Mouse (Mus musculus): ENCODE data around the gene Erp44.
A peak's percentile ranks its signal among the peaks of the same experiment; 100 is the strongest.

The Erp44 gene

DNA sequence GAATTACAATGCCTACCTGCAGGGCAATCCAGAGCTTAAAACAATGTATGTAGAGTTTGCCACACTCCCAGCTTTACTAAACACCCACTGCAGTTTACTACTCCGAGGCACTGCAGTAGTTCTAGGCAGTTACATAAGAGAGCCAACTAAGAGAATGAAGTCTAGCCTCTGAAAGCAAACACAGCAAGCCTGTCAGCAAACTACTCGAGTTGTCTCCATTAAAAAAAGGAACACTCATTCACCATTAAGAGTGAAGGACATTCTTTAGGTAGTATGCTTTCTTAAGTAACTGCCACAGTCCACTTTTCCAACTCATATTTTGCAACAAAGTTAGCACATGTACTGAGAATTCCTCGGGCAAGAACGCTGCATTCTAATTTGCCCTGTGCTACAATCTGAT, 40.3 kb downstream of the Erp44 start:
- DNase-seq (ENCODE audit: low read depth, low spot score): no peak

DNA sequence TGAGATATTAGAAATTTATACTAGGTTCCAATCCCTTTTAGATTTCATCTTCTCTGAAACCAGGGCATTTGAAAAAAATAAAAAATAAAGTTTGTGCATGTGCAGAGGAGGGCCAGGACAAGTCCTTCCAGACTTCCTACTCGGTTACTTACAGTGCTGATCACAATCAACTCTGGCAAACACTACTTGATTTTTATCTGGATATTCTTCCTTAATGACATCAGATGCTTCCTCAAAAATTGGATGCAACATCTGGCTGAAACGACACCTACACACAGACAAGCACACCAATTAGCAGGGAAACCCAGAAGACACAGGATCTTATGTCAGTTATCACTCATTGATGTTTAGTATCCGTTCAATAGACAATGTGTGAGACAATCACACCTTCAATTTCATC, 42.6 kb downstream of the Erp44 start:
- no peak for DNase-seq (ENCODE audit: low read depth, low spot score)

DNA sequence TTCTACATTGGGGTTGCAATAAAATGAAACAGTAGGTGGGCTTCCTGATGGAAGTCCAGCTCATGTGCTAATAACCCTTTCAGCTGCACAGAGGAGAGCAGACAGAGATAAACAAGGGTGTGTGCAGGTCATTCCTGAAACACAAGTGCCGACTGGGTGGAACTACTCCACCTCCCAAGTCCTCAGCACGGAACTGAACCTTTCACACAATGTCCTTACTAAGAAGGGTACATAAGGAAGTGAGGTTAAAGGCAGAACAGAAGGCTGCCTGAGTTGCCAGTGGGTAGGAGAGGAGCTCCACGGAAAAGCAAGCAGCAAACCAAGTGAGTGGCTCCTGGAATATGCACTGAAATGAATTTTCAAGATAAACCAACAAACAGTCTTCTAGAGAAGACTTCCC, 52.6 kb downstream of the Erp44 start:
- DNase-seq (ENCODE audit: low read depth, low spot score): peak; percentile 34

DNA sequence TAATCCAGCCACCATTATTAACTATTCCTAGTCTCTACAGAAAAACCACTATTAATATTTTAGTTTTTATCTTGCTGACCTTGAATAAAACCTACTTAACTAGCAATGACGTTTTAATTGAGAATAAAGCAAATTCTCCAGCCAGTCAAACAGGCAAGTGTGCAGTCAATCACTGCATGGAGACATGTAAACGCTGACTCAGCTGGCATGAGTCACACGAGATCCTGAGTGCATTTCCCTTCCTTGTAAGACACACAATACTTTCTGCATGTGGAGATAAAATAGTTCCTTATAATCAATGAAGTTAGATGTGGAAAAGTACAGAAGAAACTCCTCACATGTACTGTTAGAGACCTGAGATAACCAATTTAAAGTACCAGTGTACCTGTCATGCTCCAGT, 53.8 kb downstream of the Erp44 start:
- DNase-seq (ENCODE audit: low read depth, low spot score): no peak

DNA sequence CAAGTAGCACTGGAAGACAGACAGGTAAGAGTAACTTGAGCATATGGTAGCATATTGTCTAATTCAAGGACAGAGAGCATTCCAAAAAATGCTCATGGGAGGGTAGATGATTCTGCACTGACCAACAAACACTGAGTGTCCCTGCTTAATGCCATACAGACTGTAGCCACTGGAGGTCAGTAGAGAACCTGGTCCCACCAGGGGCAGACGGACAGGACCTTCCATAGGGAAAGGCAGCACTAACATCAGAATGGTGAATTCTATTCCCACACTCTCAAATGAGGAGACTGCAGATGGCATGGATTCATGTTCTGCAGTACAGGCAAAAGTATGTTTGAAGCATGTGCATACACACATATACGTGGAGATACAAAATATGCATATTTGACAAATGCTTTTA, 54.2 kb downstream of the Erp44 start:
- peak; percentile 71 for DNase-seq (ENCODE audit: low read depth, low spot score)

DNA sequence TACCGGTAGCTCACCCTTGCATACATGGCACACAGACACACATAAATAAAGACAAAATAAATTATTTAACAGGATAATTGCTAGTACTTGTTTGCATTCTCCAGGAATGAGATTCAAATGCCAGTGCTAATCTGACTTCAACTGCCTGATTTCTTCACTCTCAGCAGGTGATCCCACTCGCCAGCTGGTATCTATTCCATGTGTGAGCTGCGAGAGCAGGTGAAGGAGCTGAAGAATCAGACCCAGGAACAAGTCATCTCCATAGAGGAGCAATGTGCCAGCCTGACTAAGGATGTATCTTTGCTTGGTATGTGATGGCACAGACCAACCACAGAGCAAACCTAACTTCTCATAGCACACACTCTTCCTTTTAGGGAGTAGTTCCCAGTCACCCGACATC, 75.8 kb downstream of the Erp44 start:
- no peak for DNase-seq (ENCODE audit: low read depth, low spot score)

DNA sequence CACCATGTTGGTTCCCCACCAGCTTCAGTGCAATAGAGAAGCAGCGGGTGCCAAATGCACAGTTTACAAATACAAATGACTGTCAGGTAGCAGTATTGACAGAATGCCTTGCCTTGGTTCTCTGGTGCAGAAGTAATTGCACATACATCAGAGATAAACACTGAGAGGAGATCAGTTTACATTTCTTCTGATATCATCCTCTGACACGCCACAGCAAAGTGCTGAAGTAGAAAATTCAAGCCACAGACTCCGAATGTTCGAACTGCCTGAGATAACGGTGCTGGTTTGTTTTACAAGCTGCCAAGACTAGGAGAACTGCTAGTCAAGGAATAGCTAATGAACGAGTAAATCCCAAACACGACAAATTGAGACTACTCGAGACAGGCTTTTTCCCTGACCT, 80.9 kb downstream of the Erp44 start:
- DNase-seq (ENCODE audit: low read depth, low spot score): no peak

DNA sequence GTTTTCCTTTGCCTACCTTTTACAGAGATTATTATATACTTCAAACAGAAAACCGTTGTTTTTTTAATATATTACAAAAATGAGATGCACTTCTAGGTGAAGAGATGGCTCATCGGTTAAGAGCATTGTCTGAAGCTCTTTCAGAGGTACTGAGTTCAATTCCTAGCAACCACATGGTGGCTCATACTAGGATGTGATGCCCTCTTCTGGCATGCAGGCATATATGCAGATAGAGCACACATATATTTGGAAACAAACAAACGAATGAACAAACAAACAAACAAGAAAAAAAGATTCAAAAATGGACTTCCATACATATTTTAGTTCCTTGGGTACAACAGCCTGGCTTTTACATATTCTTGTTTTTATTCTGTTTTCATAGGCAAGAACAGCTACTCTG, 81.4 kb downstream of the Erp44 start:
- no peak for DNase-seq (ENCODE audit: low read depth, low spot score)

DNA sequence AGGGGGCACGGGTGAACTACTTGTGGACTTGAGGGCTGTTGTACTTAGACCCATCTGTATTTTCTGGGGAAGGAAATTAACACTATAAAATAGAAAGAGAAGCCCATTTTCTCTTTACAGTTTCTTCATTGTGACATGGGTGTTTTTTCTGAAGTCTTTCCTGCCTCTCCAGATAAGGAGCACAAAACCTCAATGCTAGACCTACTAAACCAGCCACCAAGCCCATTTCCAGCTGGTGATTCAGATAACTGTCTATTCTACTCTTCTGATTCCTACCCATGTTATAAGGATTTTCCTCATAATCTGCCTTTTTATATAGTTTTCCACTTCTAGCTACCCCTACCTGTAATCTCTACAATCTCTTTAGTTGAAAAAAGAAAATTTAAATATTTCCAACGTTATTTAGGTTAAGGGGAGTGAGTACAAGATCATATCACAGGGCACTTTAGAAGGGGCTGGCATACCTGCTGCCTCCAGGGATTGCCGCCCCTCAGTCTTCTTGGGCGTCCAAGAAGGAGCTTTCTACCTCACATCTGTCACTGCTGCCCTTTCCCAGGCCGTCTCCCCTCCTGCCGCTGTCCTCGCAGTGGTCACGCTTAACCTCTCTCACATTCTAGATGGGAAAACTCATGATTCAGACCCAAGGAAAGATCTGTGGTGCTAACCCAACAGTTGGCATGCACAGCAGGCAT, 97.1 kb downstream of the Erp44 start:
- no peak for DNase-seq (ENCODE audit: low read depth, low spot score)

DNA sequence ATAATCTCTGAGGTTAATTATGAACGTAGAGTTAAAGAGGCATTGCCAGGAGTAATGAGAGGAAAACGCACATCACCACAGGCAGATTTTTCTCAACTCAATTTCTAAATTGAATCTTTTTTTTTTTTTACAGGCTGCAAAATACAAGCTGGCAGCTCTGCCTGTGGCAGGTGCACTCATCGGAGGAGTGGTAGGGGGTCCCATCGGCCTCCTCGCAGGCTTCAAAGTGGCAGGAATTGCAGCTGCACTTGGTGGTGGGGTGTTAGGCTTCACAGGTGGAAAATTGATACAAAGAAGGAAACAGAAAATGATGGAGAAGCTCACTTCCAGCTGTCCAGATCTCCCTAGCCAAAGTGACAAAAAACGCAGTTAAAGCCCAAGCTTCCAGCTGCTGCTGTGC, 98.0 kb downstream of the Erp44 start:
- no peak for DNase-seq (ENCODE audit: low read depth, low spot score)

DNA sequence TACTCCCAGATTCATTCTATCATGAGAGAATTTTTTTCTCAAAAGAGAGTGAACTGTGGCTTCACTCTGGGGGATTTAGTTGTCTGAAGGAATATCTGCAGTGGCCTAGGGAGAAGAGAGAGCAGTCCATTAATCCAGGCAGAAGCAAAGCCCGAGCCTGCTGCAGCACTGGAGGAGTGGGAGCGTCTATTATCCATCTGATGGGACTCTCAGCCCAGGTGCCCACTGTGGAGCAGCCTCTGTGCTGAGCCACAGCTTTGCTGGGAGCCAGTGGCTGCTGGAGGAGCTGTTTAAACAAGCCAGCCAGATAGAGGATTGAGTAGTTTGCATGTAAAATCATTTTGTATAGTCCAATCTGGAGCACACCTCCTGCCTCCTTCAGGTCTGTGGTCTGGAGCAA, 98.4 kb downstream of the Erp44 start:
- no peak for DNase-seq (ENCODE audit: low read depth, low spot score)

DNA sequence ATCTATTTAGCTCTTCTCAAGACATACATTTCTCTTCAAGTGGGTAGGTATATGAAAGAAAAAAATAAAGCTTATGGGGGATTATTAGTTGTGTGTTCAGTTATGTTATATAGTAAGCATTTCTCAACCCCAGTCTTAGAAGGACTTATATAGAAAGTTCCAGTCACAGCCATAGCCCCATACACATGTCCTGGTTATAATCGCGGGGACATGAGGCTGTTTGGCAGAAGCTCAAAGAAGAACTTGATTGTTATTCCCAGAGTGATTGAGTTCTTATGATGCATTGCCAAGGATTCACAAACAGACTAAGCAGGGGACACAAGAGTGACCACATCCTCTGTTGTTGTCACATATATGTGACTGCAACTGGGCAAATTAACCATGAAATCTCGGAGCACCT, 103.7 kb downstream of the Erp44 start:
- no peak for DNase-seq (ENCODE audit: low read depth, low spot score)

DNA sequence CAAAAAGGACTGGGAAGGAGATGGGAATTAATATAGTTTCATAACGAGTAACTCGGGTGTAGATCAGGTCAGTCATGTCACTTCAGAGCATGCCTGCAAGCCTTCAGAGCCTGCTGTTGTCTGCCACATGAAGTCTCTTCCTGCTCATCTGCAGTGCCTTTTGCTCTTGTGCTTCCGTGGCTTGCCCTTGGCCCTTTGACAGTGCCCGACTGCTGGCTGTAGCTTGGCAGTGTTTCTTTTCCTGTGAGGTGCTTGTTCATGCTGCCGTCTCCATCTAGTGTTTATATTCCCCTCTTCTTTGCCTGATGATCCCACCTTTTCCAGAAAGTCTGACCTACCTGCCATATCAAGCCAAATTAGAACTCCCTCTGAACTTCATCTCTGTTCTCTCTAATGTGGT, 115.5 kb downstream of the Erp44 start:
- no peak for DNase-seq (ENCODE audit: low read depth, low spot score)

DNA sequence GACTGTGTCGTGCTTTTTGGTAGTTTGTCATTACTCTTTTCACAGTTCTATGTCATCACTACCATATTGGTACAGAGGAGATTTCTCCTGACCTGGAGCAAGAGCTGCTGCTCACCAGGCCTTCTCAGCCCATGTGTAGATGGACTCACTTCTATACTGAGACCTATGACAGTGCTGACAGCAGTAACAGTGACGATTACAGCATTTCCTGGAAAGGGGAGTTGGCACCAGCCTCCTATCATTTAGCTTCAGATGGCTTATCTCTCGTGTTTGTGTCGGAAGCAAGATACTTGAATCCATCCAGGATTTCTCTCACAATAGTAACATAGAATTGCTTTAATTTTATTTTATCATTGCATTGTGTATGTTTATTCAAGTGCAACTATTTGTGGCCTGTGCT, 119.0 kb downstream of the Erp44 start:
- no peak for DNase-seq (ENCODE audit: low read depth, low spot score)

DNA sequence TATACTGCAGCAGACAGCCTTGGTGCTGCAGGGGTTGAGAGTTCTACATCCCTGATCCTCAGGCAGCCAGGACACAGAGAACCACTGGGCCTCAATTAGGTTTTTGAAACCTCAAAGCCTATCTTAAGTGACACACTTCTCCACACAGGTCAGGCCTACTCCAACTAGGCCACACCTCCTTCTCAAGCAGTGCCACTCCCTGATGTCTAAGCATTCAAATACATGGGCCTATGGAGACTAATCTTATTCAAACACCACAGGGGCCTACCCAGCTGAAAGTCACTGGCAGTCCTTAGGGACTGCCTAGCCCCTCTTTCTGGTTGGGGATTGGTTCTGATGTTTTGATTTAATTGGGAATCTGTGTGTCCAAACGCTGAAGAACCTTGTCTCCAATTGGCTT, 123.5 kb downstream of the Erp44 start:
- peak; percentile 70 for DNase-seq (ENCODE audit: low read depth, low spot score)

DNA sequence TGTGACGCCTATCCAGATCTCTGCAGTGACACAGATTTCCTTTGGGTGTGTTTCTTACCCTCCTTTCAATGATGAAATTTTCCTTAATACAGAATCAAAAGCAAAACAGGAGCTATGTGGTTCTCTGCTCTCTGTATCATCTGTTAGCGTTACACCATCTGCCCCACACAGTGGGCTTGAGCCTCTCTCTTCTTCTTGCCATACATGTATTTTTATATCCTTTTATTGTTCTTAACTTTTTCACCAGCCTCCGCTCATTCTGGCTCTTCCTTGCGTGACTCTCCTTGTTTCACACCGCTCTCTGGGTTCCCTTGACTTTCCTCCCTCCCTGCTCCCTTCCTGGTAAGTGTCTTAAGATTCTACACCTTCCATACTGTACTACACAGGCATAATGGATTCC, 126.1 kb downstream of the Erp44 start:
- no peak for DNase-seq (ENCODE audit: low read depth, low spot score)

DNA sequence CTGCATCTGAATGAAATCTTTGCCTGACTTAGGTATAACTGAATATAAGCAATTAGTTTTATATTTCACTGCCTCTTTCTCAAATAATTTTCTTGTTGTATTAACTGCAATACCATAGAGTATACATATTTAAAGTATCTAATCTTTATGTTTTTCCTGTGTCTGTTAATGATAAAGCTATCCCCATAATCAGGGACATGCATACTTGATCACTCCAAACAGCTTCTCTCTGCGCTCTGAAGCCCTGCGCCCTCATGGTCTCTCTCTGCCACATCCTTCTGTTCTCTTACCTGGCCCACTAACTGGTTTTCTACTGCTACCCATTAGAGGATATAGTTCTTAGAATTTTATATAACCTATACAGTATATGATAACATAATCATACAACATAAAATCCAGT, 129.9 kb downstream of the Erp44 start:
- DNase-seq (ENCODE audit: low read depth, low spot score): no peak

Data from ZHBTc4 (cell line).